Mouse (Mus musculus): ENCODE results near the gene Cyp2w1. TPM values are rescaled to one million over a fixed set of nuclear protein-coding genes. Genes with fewer than 3 reads are reported as not detected.

The Cyp2w1 gene
- polyA plus RNA-seq (2016; fragmentation: Nextera tagmentation; extraction: Ambion mirVana) = not detected in 2 replicates

DNA sequence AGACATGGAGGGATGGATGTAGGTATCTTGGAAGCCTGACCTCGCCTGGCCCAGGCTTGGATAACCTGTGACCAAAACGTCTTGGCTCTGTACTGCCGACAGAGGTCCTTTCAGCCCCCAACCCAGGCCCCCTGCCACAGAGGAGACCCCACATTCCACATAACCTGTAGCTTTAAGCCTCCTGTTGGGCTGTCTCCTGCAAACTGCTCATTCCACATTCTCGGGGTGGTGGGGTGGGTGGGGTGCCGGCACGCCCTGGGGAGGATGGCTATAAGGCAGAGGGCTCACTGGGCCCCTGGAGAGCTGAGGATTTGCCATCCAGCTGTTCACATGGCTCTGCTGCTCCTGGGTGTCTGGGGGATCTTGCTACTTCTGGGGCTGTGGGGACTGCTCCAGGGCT is at the start of gene Cyp2w1:
Gene Cyp2w1, plus strand, starts transcription at position 301 of the 400 bp plus-strand sequence.
- peaks cover 31% of the 10 kb centered on the region for H3K27me3 ChIP-seq (ENCODE audit: low read depth, poor library complexity, severe bottlenecking)
- H3K36me3 ChIP-seq = no peaks in the 10 kb centered on the region
- H3K27ac ChIP-seq = peak within 1 kb of the TSS; percentile 19
- H3K4me1 ChIP-seq = peaks cover 35% of the 10 kb centered on the region
- DNase-seq (ENCODE audit: low spot score) = no peak
- no peaks in the 10 kb centered on the region for H3K9me3 ChIP-seq (replicated peaks)
- 0 out of 2 replicates have a peak within 1 kb of the TSS, but pooled peaks have one; percentile 1 for H3K4me3 ChIP-seq
- WGBS = 54% methylated on average over 6 of the region's 6 CpGs

DNA sequence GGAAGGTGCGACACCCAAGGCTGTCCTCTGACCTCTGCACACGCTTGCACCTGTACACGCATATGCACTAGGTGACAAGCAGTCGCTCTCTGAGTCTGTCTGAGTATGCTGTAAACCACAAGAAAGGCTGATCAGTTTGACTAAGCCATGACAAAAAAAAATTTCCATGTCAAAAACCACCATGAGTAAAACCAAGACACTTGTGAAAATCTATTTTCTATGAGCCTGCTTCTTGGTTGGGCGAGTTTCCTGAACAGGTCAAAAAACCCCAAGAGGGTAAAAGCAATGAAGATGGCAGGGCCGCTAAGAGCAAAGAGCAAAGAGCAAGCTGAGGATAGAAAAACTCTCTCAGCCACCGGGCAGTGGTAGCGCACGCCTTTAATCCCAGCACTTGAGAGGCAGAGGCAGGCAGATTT is 48.8 kb upstream of the Cyp2w1 start:
- Histone ChIP-seq H3K4me3 (no peak overlapping the region), H3K36me3 (no peaks in the 10 kb centered on the region), H3K4me1 (no peaks in the 10 kb centered on the region), H3K9me3 (replicated peaks) (no peaks in the 10 kb centered on the region), H3K27ac (no peak overlapping the region), H3K27me3 (ENCODE audit: low read depth, poor library complexity, severe bottlenecking) (no peaks in the 10 kb centered on the region)
- 91% methylated on average over 9 of the region's 9 CpGs for WGBS
- DNase-seq (ENCODE audit: low spot score) = no peak

DNA sequence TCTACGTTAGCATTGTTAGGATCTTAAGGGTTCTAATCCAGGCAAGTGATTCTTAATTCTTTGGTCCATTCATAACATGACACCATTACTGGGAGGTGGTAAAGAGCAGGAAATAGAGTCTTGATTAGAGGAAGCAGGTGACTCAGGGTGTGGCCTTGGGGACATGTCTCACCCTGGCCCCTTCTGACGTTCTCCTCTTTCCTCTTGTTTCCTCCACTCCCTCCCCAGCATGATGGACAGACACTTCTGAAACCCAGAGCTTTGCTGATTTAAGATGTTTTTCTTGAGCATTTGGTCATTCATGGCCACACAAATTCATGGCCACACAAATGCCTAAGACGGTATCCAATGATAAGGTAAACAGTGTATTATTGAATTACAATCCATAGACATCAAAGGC is 42.5 kb upstream of the Cyp2w1 start:
- H3K27ac ChIP-seq = no peak overlapping the region
- H3K4me1 ChIP-seq = no peaks in the 10 kb centered on the region
- 83% methylated on average over 3 of the region's 3 CpGs for whole genome bisulfite sequencing
- H3K27me3 ChIP-seq (ENCODE audit: low read depth, poor library complexity, severe bottlenecking) = no peaks in the 10 kb centered on the region
- H3K4me3 ChIP-seq = no peak overlapping the region
- no peak for DNase-seq (ENCODE audit: low spot score)
- H3K36me3 ChIP-seq = no peaks in the 10 kb centered on the region
- 0 out of 2 replicates have a peak, but pooled peaks cover 2% of the 10 kb centered on the region for H3K9me3 ChIP-seq (replicated peaks)

DNA sequence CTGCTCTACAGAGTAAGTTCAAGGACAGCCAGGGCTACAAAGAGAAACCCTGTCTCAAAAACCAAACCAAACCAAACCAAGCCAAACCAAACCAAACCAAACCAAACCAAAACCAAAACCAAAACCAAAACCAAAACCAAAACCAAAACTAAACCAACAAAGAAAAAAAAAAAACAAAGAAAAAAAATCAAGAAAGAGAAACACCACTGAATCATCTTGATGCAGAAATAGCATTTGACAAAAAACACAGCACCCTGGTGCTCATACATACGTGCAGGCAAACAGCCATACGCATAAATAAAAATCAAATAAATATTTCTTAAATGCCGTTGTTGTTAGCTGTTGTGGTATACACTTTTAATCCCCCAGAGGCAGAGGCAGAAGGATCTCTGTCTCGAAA is 41.9 kb upstream of the Cyp2w1 start:
- Histone ChIP-seq H3K27ac (no peak overlapping the region), H3K4me3 (no peak overlapping the region), H3K27me3 (ENCODE audit: low read depth, poor library complexity, severe bottlenecking) (no peaks in the 10 kb centered on the region), H3K36me3 (no peaks in the 10 kb centered on the region), H3K9me3 (replicated peaks) (0 out of 2 replicates have a peak, but pooled peaks cover 2% of the 10 kb centered on the region), H3K4me1 (no peaks in the 10 kb centered on the region)
- 93% methylated on average over 4 of the region's 4 CpGs for WGBS
- DNase-seq (ENCODE audit: low spot score) = no peak

DNA sequence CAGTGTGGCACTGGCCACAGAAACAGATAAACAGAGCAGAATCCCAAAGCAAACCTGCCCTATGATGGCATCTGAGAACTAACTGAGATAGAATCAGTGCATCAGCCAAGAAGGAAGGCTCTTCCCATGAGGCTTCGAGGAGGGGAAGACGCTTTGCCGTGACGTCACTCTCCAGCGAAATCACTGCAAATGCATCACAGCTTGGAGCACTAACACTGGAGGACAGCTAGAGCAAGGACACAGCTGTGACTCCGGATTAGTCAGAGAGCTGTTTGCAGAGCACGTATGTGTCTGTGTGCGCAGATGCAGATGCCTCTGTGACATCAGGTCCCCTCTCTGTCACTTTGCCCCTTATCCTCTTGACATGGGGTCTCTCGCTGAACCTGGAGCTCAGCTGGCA is 40.6 kb upstream of the Cyp2w1 start:
- Histone ChIP-seq H3K4me3 (no peak overlapping the region), H3K27ac (no peak overlapping the region), H3K27me3 (ENCODE audit: low read depth, poor library complexity, severe bottlenecking) (no peaks in the 10 kb centered on the region), H3K36me3 (no peaks in the 10 kb centered on the region), H3K4me1 (no peaks in the 10 kb centered on the region), H3K9me3 (replicated peaks) (0 out of 2 replicates have a peak, but pooled peaks cover 2% of the 10 kb centered on the region)
- 91% methylated on average over 9 of the region's 9 CpGs for whole genome bisulfite sequencing
- DNase-seq (ENCODE audit: low spot score) = no peak

DNA sequence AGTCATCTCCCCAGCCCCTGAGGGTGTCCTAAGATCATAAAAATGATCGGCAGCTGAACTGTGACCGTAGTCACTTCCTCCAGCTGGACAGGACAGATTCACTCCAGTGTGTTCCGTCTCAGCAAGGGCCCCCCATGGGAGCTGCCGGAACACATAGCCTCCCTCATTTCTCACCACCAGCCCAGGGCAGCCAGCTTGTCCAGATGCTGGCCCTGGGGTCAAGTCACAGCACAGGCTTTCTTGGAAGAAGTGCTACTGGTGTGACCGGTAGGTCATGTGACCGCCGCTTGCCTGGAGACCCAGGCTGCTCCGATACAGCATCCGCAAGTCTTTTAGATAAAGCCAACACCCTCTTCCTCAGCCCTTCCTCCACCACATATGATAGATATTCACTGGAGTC is 38.9 kb upstream of the Cyp2w1 start:
- 82% methylated on average over 9 of the region's 9 CpGs for WGBS
- Histone ChIP-seq H3K36me3 (no peaks in the 10 kb centered on the region), H3K4me3 (no peak overlapping the region), H3K27me3 (ENCODE audit: low read depth, poor library complexity, severe bottlenecking) (peaks cover 9% of the 10 kb centered on the region; the same call in 1 of the 2 replicates), H3K27ac (no peak overlapping the region), H3K4me1 (no peaks in the 10 kb centered on the region), H3K9me3 (replicated peaks) (0 out of 2 replicates have a peak, but pooled peaks cover 2% of the 10 kb centered on the region)
- no peak for DNase-seq (ENCODE audit: low spot score)

DNA sequence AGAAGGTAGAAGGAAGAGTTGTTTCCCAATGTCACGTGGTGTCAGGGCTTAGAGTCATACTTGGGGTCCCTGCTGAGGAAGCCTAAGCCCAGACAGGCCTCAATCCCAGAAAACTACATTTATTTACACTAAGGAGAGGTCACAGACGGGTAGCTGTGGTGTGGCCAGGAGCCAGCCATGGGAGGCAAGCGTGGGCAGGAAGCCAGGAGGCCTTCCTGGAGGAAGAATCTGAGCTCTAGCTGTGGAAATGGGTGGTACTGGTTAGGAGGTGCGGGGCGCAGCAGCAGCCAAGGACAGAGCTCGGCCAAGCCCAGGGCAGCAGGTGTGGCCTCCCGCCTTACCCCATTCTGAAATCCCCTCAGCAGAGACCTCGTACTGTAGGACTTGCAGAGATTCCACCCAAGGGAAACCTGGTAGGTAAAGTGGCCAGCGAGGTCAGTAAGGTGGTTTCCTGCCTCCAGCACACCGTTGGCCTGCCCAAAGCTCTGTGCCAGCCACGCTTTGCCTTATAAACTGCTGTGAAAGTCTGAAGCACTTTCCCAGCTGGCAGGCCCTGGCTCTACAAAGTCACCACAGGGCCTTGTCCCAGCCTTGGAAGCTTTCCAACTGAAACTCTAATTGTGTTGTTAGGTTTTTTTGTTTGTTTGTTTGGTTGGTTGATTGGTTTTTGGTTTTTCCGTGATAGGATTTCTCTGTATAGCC is 37.3 kb upstream of the Cyp2w1 start:
- Histone ChIP-seq H3K27ac (no peak overlapping the region), H3K4me3 (no peak overlapping the region), H3K27me3 (ENCODE audit: low read depth, poor library complexity, severe bottlenecking) (peaks cover 17% of the 10 kb centered on the region; the same call in 1 of the 2 replicates), H3K4me1 (no peaks in the 10 kb centered on the region), H3K36me3 (no peaks in the 10 kb centered on the region), H3K9me3 (replicated peaks) (0 out of 2 replicates have a peak, but pooled peaks cover 2% of the 10 kb centered on the region)
- DNase-seq (ENCODE audit: low spot score) = no peak
- 88% methylated on average over 12 of the region's 12 CpGs for WGBS

DNA sequence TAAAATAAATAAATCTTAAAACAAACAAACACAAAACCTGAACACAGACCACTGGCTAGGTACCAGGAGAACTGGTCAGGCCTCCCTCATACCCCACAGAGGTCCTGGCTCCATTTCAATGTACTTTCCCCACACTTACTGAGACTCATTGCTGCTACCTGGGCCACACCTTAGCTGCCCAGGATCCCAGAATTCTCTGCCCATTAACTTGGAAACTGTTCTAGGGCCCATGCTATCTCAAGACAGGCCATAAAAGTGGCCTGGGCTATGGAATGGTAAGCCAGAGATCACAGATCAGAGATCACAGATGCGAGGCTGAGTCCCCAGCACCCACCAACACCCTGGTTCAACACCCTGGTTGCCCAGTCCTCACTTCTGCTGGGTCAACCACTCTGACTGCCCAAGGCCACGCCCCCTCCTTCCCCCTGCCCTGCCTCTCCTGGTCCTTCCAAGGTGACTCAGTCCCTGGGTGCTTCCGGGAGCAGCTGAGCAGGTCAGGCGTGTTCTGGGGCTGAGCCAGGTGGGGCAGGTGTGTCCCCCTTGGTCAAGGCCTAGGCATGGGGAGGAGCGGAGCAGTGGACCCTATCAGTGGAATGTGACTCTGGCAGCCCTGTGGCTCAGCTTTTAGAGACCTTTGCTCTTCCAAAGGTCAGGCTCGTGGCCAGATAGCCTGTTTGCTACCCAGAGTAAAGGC is 35.3 kb upstream of the Cyp2w1 start:
- DNase-seq (ENCODE audit: low spot score) = no peak
- Histone ChIP-seq H3K36me3 (no peaks in the 10 kb centered on the region), H3K4me3 (no peak overlapping the region), H3K27ac (no peak overlapping the region), H3K9me3 (replicated peaks) (no peaks in the 10 kb centered on the region), H3K27me3 (ENCODE audit: low read depth, poor library complexity, severe bottlenecking) (peaks cover 28% of the 10 kb centered on the region; the same call in 1 of the 2 replicates), H3K4me1 (no peaks in the 10 kb centered on the region)
- 68% methylated on average over 6 of the region's 6 CpGs for WGBS

DNA sequence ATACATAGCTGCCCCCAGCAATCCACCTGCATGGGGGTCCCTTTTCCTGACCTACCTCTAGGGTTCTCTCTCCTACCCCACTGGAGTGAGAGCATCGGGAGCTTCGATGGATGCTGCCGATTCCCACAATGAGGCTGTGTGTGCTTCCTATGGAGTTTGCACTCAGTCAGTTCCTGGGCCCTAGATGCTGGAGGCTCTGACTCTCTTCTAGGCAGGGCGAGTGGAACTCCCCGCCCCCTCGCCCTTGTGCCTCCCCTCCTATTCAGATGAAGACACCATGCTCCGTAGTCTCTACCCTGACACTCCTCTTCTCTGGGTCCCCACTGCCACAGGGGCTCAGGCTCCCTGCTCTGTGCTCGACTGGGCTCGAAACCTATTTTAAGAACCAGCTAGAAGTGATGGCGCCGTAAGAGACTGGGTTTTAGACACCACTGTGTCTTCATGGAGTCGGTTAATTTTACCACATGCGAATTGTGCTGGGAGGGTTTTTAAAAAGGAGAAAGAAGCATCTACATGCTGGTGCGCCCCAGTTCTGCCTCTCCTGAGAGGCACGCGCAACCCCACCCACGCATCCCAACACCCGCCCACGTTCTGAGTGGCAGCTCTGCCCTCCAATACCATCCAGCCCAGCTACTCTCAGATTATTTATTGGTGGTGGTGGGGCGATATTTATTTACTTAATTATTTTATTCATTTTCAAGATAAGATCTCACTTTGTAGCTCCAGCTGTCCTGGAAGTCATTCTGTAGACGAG is 34.5 kb upstream of the Cyp2w1 start:
- peaks cover 36% of the 10 kb centered on the region for H3K27me3 ChIP-seq (ENCODE audit: low read depth, poor library complexity, severe bottlenecking)
- WGBS = 68% methylated on average over 21 of the region's 21 CpGs
- H3K4me1 ChIP-seq = peaks cover 5% of the 10 kb centered on the region; the same call in 1 of the 2 replicates

DNA sequence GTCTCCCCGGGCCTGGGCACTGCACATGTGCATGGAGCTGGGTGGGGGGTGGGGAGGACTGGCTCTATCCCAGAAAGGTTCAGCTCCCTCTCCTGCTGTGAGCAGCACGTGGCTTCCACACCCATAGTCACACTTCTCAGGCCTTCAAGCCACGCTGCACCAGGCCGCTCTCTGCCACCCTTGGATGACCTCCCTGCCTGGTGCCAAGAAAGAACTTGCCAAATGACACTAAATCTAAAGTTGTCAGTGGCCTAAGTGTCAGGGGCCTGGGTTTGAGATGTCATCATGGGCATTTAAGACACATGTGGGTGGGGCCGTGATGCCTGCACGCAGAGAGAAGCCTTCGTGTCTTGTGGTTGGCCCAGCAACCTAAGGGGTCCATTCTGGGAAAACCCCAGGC is 32.0 kb upstream of the Cyp2w1 start:
- Histone ChIP-seq H3K4me1 (peaks cover 17% of the 10 kb centered on the region), H3K4me3 (no peak overlapping the region), H3K27ac (no peak overlapping the region), H3K36me3 (no peaks in the 10 kb centered on the region), H3K9me3 (replicated peaks) (no peaks in the 10 kb centered on the region), H3K27me3 (ENCODE audit: low read depth, poor library complexity, severe bottlenecking) (peaks cover 61% of the 10 kb centered on the region)
- no peak for DNase-seq (ENCODE audit: low spot score)
- WGBS = 75% methylated on average over 7 of the region's 7 CpGs

More for the DNA sequence above, 34.5 kb upstream of the Cyp2w1 start:
- H3K27ac ChIP-seq = no peak overlapping the region
- no peak overlapping the region for H3K4me3 ChIP-seq
- H3K9me3 ChIP-seq (replicated peaks) = no peaks in the 10 kb centered on the region
- H3K36me3 ChIP-seq = no peaks in the 10 kb centered on the region
- no peak for DNase-seq (ENCODE audit: low spot score)

DNA sequence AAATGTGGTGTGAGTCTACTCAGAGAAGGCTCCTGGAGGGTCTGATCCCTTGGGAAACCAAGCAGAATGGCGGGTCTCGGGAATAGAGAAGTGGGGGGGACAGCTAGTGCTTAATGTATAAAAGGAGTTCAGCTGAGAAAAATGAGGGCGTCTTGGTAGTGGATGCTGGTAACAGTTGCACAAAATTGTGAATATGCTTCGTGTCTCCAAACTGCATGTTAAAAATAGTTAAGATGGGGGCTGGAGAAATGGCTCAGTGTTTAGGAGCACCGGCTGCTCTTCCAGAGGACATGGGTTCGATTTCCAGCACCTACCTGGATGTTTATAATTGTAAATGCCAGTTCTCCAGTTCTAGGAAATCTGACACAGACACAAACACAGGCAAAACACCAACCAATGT is 31.1 kb upstream of the Cyp2w1 start:
- no peak for DNase-seq (ENCODE audit: low spot score)
- Histone ChIP-seq H3K27me3 (ENCODE audit: low read depth, poor library complexity, severe bottlenecking) (peaks cover 70% of the 10 kb centered on the region), H3K4me3 (no peak overlapping the region), H3K36me3 (no peaks in the 10 kb centered on the region), H3K4me1 (peaks cover 19% of the 10 kb centered on the region), H3K27ac (no peak overlapping the region), H3K9me3 (replicated peaks) (no peaks in the 10 kb centered on the region)
- WGBS = 85% methylated on average over 6 of the region's 6 CpGs

DNA sequence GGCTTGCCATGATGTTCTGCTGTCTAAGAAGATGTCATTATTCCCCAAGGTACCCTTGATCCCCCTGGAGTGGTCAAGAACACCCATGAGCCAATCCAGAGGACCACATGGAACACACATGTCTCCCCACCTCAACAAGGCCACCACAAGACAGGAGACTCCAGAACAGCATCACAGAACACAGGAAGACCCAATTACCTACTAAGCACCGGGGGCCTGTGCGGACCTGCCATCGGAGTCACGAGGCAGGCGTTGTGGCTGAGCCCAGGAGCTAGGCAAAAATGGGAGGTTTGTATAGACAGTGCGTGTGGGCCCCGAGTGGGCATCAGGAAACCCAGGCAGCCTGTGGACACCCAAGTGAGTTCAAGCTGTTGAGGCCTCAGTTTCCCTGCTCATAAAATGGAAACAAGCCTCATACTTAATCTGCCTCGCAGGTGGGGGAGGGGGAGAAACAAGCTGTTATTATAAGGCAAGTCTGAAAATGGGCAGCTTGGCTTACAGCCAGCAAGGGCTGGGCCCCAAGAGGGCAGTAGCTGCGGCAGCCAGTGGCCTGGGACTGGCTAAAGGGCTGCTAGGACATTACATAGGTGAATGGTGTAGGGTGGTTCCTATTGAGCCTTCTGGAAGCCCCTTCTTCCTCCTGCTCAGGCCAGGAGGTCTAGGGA is 29.0 kb upstream of the Cyp2w1 start:
- H3K9me3 ChIP-seq (replicated peaks) = no peaks in the 10 kb centered on the region
- H3K27ac ChIP-seq = 0 out of 2 replicates have a peak overlapping the region, but pooled peaks have one; percentile 6
- 82% methylated on average over 9 of the region's 9 CpGs for WGBS
- peaks cover 19% of the 10 kb centered on the region for H3K4me1 ChIP-seq
- H3K4me3 ChIP-seq = no peak overlapping the region
- DNase-seq (ENCODE audit: low spot score) = no peak
- peaks cover 78% of the 10 kb centered on the region for H3K27me3 ChIP-seq (ENCODE audit: low read depth, poor library complexity, severe bottlenecking)
- no peaks in the 10 kb centered on the region for H3K36me3 ChIP-seq
